Mouse (Mus musculus) megakaryocyte, embryonic 14.5 days (primary cell): ENCODE measurements around the gene Dnah9.

Experiments
- FLI1 ChIP-seq: IDR thresholded peaks from 2 replicates; pipeline ENCODE4 v1.6.1; 2012; ENCODE audit warnings: low read length, inconsistent platforms, mixed read lengths
- GATA1 ChIP-seq: IDR thresholded peaks from 3 replicates; pipeline ENCODE4 v1.6.1; 2012; ENCODE audit warnings: mixed read lengths, low read length, inconsistent platforms, borderline replicate concordance

GRCm38 (mm10) chr11:65838999-65839398 is 329.4 kb downstream of the Dnah9 start:
- TF ChIP-seq FLI1 (no peak), GATA1 (no peak)
